Mouse (Mus musculus) cerebellum, adult 2 months (tissue): ENCODE measurements around the gene Fgf6. TPM values are rescaled to one million over a fixed set of nuclear protein-coding genes. Genes with fewer than 3 reads are reported as not detected.

Source experiments
- DNase-seq, 2 experiments: peaks; one replicate each; pipeline ENCODE4 v3.0.0; 2021
- H3K27ac ChIP-seq: fragments of 200-500 bp; 2 replicates; pipeline ENCODE4 v1.5.1; 2012; ENCODE audit warnings: low read length, control low read depth, inconsistent platforms; ENCODE audit not compliant: insufficient read depth
- H3K27me3 ChIP-seq: fragments of 200-500 bp; 2 replicates; pipeline ENCODE4 v1.6.1; 2012; ENCODE audit warnings: inconsistent platforms, mild to moderate bottlenecking, low read length, moderate library complexity; ENCODE audit not compliant: control insufficient read depth, insufficient read depth
- H3K4me1 ChIP-seq: fragments of 200-500 bp; 2 replicates; pipeline ENCODE4 v1.6.1; 2011; ENCODE audit warnings: low read length; ENCODE audit not compliant: control insufficient read depth, insufficient read depth
- H3K4me3 ChIP-seq: fragments of 200-500 bp; replicated peaks from 2 replicates; pipeline ENCODE3; 2011; ENCODE audit warnings: mild to moderate bottlenecking, low read depth, low read length, control low read depth; ENCODE audit not compliant: insufficient read depth
- CTCF ChIP-seq: fragments of 200-500 bp; IDR thresholded peaks from 2 replicates; pipeline ENCODE4 v1.5.1; 2011; ENCODE audit warnings: low read depth, mild to moderate bottlenecking, control low read depth, low read length, moderate library complexity, borderline replicate concordance; ENCODE audit not compliant: insufficient read depth
- POLR2A ChIP-seq: fragments of 200-500 bp; IDR thresholded peaks from 2 replicates; pipeline ENCODE4 v1.6.1; 2011; ENCODE audit warnings: low read length, control low read depth, borderline replicate concordance; ENCODE audit not compliant: insufficient read depth
- WGBS: fragments of 180-500 bp; shearing (Covaris S2); methylation state at CpG from one replicate; pipeline ENCODE4 v1.1.7; 2018; 5-methylcytosine and 5-hydroxymethylcytosine counted together
- polyA plus RNA-seq: library from polyadenylated mRNA; depleted of rRNA; stranded (reverse); fragments of >200 nt; gene quantifications from 2 replicates; pipeline ENCODE4 v1.2.3, GENCODE M21; 2012; rRNA removed

Fgf6 gene
- polyA plus RNA-seq, 1 experiment, result not detected

DNA sequence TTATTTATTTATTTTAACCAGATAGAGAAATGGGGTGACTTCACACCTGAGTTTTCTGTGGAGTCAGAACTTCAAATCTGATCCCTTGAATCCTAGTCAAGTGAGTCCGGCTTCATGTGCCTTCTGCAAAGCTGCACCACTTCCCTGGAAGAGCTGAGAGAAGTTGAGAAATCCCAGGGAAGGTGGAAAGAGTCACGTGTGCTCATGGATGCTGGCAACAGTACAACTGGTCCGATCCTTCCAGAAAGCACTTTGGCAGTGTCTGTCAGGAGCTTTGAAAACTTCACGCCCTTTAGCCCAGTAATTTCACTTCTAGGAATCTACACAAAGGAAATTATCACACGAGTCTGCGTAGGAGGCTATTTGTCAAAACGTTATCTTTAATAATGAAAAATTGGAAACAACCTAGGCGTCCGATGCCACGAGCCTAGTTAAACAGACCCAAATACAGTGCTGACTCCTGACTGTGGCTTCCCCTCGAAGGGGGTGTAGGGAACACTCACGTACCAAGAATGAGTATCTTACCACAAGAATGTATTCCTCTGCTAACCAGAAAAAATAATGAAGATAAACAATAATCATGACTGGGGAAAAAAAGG lies 41.7 kb downstream of the Fgf6 start:
- no peak for DNase-seq
- TF ChIP-seq POLR2A (no peak), CTCF (no peak)
- no peaks in the 10 kb centered on the region for H3K4me1 ChIP-seq
- WGBS, result 51% methylated on average over 12 of the region's 12 CpGs
- H3K27me3 ChIP-seq, result no peaks in the 10 kb centered on the region
- no peak overlapping the region for H3K27ac ChIP-seq
- no peak overlapping the region for H3K4me3 ChIP-seq

DNA sequence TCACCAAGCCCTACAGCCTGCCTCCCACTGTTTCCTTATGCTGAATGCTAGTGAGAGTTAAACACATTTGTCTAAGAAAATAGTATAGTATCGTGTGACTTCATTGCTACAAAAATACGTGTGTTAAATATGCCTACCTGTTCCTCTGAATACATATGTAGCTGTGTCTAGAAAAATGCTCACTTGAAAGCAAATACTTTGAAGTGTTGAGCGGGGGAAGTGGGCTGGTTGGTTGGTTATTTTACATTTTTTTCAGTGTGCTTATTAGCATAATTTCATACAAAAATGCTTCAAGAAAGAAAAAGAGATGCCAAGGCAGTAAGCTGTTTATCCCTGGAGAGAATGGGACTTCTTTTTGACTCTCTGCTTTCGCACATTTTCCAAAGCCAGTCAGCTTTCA lies 44.6 kb downstream of the Fgf6 start:
- Histone ChIP-seq H3K4me1 (no peaks in the 10 kb centered on the region), H3K4me3 (no peak overlapping the region), H3K27ac (no peak overlapping the region), H3K27me3 (no peaks in the 10 kb centered on the region)
- DNase-seq, result no peak
- TF ChIP-seq POLR2A, result no peak
- TF ChIP-seq CTCF, result no peak
- WGBS, result 78% methylated on average over 4 of the region's 4 CpGs

DNA sequence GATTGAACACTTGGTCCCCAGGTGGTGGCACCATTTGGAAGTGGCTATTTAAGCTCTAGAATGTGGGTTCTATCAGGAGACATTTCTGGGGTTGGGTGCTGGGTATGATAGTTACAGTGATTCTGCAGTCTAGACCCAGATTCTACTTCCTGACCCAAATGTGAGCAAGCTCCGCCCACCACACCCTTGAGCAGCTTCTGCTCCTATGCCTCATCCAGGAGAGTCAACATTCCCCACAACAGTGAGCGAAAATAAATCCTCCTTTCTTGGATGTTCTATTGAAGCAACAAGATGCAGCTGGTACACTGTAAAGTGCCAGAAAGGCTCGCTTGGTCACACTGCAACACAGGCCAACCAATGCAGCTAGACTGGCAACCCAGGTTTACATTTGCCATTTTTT lies 48.5 kb downstream of the Fgf6 start:
- no peaks in the 10 kb centered on the region for H3K27me3 ChIP-seq
- TF ChIP-seq CTCF (no peak), POLR2A (no peak)
- H3K27ac ChIP-seq, result no peak overlapping the region
- no peak for DNase-seq
- no peaks in the 10 kb centered on the region for H3K4me1 ChIP-seq
- H3K4me3 ChIP-seq, result no peak overlapping the region
- 85% methylated on average over 3 of the region's 3 CpGs for WGBS

DNA sequence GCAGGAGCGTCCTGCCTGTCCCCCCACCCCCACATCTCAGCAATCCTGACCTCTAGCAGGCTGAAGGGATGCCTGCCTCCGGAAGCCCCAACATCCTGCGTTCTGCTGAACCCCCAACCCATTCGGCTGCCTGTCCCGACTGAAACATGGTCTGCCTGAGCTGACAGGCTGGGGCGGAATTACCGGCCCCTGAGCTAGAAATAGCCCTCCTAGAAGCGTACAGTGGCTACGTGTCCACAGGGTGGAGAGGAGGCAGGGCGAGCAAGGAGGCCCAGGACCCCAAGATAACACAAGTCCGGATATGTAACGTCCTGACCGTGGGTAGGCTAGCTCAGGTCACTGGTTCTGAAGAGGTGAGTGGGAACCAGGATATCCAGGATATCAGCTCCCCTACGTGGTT lies 49.4 kb downstream of the Fgf6 start:
- Histone ChIP-seq H3K4me3 (no peak overlapping the region), H3K4me1 (no peaks in the 10 kb centered on the region), H3K27me3 (no peaks in the 10 kb centered on the region), H3K27ac (no peak overlapping the region)
- no peak for DNase-seq
- 9% methylated on average over 14 of the region's 14 CpGs for WGBS
- no peak for TF ChIP-seq CTCF
- no peak for TF ChIP-seq POLR2A

DNA sequence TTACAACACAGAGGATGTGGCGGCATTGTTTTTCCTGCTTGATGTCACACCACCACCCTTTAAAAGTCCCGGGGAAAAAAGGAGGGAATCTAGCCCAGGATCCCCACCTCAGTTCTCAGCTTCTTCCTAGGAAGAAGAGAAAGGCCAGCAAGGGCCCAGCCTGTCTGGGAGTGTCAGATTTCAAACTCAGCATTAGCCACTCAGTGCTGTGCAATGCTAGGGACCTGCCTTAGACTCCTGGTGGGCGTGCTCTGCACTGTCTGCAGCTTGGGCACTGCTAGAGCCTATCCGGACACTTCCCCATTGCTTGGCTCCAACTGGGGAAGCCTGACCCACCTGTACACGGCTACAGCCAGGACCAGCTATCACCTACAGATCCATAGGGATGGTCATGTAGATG lies 57.4 kb downstream of the Fgf6 start, which contains the start of gene Fgf23:
TSS of gene Fgf23 (plus strand) at position 86 of the 400 bp plus-strand sequence.
- no peaks in the 10 kb centered on the region for H3K27me3 ChIP-seq
- no peak within 1 kb of the TSS for H3K27ac ChIP-seq
- H3K4me3 ChIP-seq, result no peak within 1 kb of the TSS
- H3K4me1 ChIP-seq, result no peaks in the 10 kb centered on the region
- TF ChIP-seq CTCF (no peak), POLR2A (no peak)
- DNase-seq, result no peak
- 17% methylated on average over 5 of the region's 5 CpGs for WGBS

Other genes with a start within 250 kb of the Fgf6 start
- 187 and 190 TPM in 2 replicates for gene Ndufa9, start 166.4 kb upstream of the Fgf6 start, polyA plus RNA-seq
- gene Akap3, start 162.5 kb upstream of the Fgf6 start, polyA plus RNA-seq, result 0.05 and 0.10 TPM in 2 replicates
- gene Dyrk4, start 93.7 kb upstream of the Fgf6 start, polyA plus RNA-seq, result 0.10 and 0.23 TPM in 2 replicates
- gene Rad51ap1, start 76.0 kb upstream of the Fgf6 start, polyA plus RNA-seq, result 5.5 and 6.6 TPM in 2 replicates
- 22.7 and 24.3 TPM in 2 replicates for gene D6Wsu163e, start 75.6 kb upstream of the Fgf6 start, polyA plus RNA-seq
- gene Fgf23, start 57.3 kb downstream of the Fgf6 start, polyA plus RNA-seq, result 1.1 and 1.2 TPM in 2 replicates
- gene Tigar, start 94.0 kb downstream of the Fgf6 start, polyA plus RNA-seq, result 19.5 and 19.6 TPM in 2 replicates
- gene Ccnd2, start 136.6 kb downstream of the Fgf6 start, polyA plus RNA-seq, result 4.1 and 5.4 TPM in 2 replicates